Comparison of ENCODE assay signal across 28 mouse cellular contexts in the genomic region with DNA sequence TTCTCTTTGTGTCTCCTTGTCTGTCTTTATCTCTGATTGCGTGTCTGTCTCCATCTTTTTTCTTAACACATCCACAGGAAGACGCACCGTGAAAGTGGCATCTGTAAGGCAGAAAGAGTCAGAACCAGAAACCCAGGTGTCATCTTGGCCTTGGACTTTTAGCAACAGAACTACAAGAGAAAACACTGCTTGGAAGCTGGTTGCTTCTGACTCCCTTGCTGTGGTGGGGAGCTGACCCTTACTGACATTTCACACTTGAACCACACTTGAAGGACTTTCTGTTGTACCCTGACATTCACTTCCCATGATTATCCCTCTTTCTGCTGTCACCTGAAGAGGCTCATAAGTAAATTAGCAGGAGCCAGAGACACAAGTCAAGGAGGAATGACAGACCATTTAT.
"Had no signal": no experiment of that assay in that cellular context is flagged by ENCODE, and none has a peak within 500 bp of the region (broad histone marks: within the 10 kb centered on the region; RNA-seq: fewer than 3 reads in every experiment).

No protein-coding gene starts in this region.

- ATAC-seq: forebrain, embryonic 13.5 days; forebrain, embryonic 14.5 days; forebrain, embryonic 15.5 days; forebrain, embryonic 16.5 days; forebrain, postnatal 0 days had no signal

- H3K4me1 ChIP-seq: embryonic facial prominence, embryonic 10.5 days; embryonic facial prominence, embryonic 12.5 days; embryonic facial prominence, embryonic 13.5 days; embryonic facial prominence, embryonic 15.5 days; forebrain, embryonic 12.5 days; forebrain, embryonic 13.5 days; forebrain, embryonic 15.5 days had no signal

- H3K27ac ChIP-seq: embryonic facial prominence, embryonic 10.5 days; embryonic facial prominence, embryonic 12.5 days; embryonic facial prominence, embryonic 13.5 days; embryonic facial prominence, embryonic 15.5 days; forebrain, embryonic 10.5 days; forebrain, embryonic 12.5 days; forebrain, embryonic 13.5 days; forebrain, embryonic 15.5 days; gastrocnemius, adult 2 months; heart, adult 2 months had no signal

- H3K4me2 ChIP-seq: embryonic facial prominence, embryonic 12.5 days; embryonic facial prominence, embryonic 13.5 days; embryonic facial prominence, embryonic 15.5 days; forebrain, embryonic 12.5 days; forebrain, embryonic 13.5 days; forebrain, embryonic 15.5 days had no signal

- H3K4me3 ChIP-seq: embryonic facial prominence, embryonic 10.5 days; embryonic facial prominence, embryonic 12.5 days; embryonic facial prominence, embryonic 13.5 days; embryonic facial prominence, embryonic 15.5 days; erythroblast, embryonic 14.5 days; forebrain, embryonic 10.5 days; forebrain, embryonic 12.5 days; forebrain, embryonic 13.5 days; forebrain, embryonic 15.5 days; gastrocnemius, adult 2 months; heart, adult 2 months had no signal

- H3K9me3 ChIP-seq: embryonic facial prominence, embryonic 10.5 days; embryonic facial prominence, embryonic 12.5 days; embryonic facial prominence, embryonic 13.5 days; embryonic facial prominence, embryonic 15.5 days; forebrain, embryonic 12.5 days; forebrain, embryonic 13.5 days; forebrain, embryonic 15.5 days had no signal

- H3K36me3 ChIP-seq: embryonic facial prominence, embryonic 10.5 days; embryonic facial prominence, embryonic 12.5 days; embryonic facial prominence, embryonic 13.5 days; embryonic facial prominence, embryonic 15.5 days; forebrain, embryonic 10.5 days; forebrain, embryonic 12.5 days; forebrain, embryonic 15.5 days had no signal

- DNase-seq: cerebellum, adult 2 months; cerebellum, adult 8-10 months; cerebellum, adult 9-10 months; cerebellum, adult 9-11 months; cerebellum, postnatal 10 days; cerebellum, postnatal 14 days; cerebellum, postnatal 25 days; cerebellum, postnatal 36 days; embryo, embryonic 11 days; forebrain, postnatal 0 days; gastrocnemius, adult 2 months; gastrocnemius, postnatal 10 days; gastrocnemius, postnatal 14 days; gastrocnemius, postnatal 25 days; gastrocnemius, postnatal 36 days; heart, adult 18-20 months; heart, adult 2 months had no signal

- H3K9ac ChIP-seq: embryonic facial prominence, embryonic 12.5 days; embryonic facial prominence, embryonic 13.5 days; embryonic facial prominence, embryonic 15.5 days; forebrain, embryonic 12.5 days; forebrain, embryonic 13.5 days; forebrain, embryonic 15.5 days; forebrain, postnatal 0 days had no signal

- H3K27me3 ChIP-seq: embryonic facial prominence, embryonic 12.5 days had no signal
